Mouse (Mus musculus) lung, postnatal 4 days (tissue): ENCODE measurements around the gene Ulk2.

ENCODE experiments used
- DNase-seq, 2 experiments: peaks; one replicate each; pipeline ENCODE4 v3.0.0; 2021

Ulk2 gene

GRCm38 (mm10) chr11:61760518-61760917 is 94.4 kb downstream of the Ulk2 start:
- no peak for DNase-seq

DNA sequence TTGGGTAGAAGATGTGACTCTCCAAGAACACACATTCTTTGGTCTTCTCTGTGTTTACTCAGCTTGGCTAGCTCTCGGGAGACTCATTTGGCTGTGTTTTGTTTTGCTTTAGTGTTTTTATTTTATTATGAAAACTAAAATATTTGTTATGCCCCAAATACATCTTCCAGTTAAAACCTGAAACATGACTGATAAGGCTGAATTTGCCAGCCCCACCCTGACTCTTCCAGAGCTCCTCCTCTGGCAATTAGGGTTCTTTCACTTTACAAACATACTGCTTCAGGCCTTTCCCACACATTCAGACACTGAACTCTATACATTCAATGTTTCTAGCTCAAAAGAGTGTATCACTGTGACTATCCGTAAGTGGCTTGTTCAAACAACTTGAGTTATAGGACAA is 97.7 kb downstream of the Ulk2 start:
- no peak for DNase-seq

DNA sequence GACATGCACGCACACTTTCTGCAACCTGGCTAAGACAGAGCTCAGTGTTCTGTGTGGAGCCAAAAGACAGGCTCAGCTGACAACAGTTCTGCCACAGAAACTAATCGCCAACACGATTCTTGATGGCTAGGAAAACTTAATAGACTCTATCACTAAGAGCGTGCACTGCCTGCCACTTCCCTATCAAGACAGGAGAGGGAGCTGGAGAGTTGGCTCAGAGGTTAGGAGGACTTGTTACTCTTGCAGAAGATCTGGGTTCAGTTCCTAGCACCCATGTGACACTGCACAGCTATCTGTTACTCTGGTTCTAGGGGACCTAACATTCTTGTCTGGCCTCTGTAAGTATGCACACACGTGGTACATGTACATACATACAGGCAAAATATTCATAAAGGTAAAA is 103.3 kb downstream of the Ulk2 start:
- no peak for DNase-seq

DNA sequence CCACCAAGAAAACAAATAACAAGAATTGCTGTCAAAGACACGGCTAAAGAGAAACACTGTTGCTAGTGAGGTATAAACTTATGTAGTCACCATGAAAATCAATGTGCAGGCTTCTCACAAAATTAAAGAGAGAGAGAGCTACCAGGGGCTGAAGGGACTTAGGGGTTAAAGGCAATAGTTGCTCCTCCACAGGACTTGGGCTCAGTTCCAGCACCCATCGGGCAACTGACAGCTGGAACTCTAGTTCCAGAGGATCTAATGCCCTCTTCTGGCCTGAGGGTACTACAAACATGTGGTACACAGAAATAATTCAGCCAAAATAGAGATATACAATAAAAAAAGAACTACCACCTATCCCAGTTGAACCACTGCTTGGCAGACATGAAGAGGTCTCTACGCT is 107.7 kb downstream of the Ulk2 start:
- no peak for DNase-seq

DNA sequence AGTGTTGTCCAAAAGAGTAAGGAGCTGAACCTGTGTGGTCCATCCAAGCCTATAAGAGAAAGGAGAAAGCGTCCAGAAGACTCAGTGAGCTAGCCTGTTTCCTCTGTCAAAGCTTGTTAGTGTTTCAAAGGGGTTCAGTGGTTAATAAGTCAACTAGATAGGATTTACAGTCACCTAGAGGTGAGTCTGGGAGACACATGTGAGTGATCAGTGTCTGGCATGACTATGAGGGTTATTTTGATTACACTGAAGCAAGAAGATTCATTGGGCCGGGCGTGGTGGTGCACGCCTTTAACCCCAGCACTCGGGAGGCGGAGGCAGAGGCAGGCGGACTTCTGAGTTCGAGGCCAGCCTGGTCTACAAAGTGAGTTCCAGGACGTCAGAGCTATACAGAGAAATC is 109.1 kb downstream of the Ulk2 start:
- DNase-seq: no peak

DNA sequence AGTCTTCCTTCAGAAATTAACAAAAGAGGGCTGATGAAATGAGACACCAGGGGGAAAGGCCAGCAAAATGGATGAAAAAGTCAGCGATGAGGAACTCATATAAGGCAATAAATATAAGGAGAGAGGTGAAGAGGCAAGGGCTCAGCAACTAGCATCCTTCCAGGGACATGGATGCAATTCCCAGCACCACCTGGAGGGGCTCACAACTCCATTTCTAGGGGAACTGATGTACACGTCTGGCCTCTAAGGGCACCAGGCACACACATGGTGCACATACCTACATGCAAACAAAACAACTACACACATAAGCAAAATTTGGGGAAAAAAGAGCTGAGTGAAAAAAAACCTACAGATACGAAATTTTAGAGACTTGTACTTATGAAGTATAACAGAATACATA is 110.4 kb downstream of the Ulk2 start:
- no peak for DNase-seq

- DNase-seq: no peak
These were observed 111.1 kb downstream of the Ulk2 start for GRCm38 (mm10) chr11:61743768-61744167.

GRCm38 (mm10) chr11:61740500-61740899 is 114.4 kb downstream of the Ulk2 start:
- no peak for DNase-seq

- no peak for DNase-seq
These were observed 117.6 kb downstream of the Ulk2 start for GRCm38 (mm10) chr11:61737290-61737689.

DNA sequence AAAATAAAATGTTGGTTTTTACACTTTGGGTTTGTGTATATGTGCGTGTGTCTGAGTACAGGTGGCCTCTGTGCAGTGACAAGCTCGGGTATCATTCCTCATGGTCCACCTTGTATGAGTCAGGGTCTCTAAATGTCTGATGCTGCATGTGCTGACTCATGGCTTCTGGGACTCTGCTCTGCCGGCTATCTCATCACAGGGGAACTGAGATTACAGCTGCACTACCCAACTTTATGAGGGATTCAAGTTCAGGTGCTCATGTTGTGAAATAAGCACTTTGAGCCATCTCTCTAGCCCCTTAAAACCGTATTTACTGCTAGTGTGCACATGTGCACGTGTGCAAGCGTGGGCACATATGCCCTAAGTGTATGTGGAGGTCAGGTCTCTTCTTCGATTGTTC is 122.2 kb downstream of the Ulk2 start:
- DNase-seq: no peak

DNA sequence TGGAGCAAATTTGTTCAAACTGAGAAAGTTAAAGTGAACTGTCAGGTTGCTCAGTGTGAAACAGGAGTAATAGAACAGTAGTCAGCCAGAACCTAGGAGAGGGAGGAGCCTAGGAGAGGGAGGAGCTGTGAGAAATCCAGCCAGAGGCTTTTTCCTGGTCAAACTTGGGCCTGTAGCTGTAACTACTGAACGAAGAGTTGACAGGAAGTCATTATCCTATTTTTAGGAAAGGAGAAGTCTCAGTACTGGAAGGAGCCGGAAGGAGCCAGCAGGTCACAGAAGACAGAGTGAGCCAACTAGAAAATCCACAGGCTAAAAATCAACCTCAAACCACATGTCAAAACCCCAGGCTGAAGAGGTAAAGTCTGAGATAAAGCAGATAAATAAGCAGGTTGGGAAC is 126.8 kb downstream of the Ulk2 start:
- peak in 1 of 2 experiments; percentile 18 for DNase-seq
